Mouse (Mus musculus) heart, adult 11 months (tissue): ENCODE measurements around the gene Myt1l.

Experiments
- DNase-seq: peaks from one replicate; pipeline ENCODE4 v3.0.0; 2022

The Myt1l gene

GRCm38 (mm10) chr12:29971795-29972464 lies 443.7 kb downstream of the Myt1l start:
- no peak for DNase-seq

- no peak for DNase-seq
These were observed 444.3 kb downstream of the Myt1l start for GRCm38 (mm10) chr12:29972533-29972932.
